Mouse (Mus musculus): ENCODE measurements around the gene Parp8. TPM values are rescaled to one million over a fixed set of nuclear protein-coding genes. Genes with fewer than 3 reads are reported as not detected.

Parp8 gene
- total and polyA plus RNA-seq, 2 experiments from 2014 or later, result 24.5 to 40.0 TPM

DNA sequence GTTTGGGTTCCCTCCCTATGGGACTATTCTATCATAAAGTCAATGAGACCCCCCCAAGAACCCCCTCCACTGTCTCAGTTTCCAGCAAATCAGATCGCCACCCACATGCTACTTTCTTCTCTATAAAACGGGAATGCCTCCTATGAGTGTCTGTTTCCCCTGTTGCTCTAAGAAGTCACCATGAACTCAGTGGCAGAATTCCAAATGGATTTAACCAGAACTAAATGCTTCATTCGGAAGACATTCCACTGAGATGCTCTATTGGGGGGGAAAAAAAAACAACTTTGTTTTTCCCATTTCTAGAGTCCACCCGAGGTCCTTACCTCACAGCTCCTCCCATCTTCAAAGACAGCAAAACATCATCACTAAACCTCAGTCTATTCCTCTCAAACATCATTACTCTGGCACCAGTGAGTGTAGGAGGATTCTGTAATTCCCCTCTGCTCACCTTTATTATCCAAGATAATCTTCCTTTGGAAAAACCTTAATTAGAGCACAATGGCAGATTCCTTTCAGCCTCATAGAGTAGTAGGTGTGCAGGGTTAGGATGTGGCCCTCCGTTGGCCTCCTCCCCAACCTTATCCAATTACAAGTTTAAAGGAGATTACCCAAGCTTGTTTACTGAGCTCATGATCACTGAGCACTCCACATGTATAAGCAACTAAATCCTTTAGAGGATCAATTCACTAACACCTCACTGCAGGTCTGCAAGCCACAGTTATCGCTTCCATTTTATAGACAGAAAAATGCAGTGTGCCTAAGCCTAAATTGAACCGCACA lies 51.1 kb downstream of the Parp8 start:
- Histone ChIP-seq H3K36me3 (ENCODE audit: insufficient read depth, low read length) (no peaks in the 10 kb centered on the region), H3K9ac (replicated peaks; ENCODE audit: low read length, poor library complexity, severe bottlenecking) (no peak overlapping the region), H3K27me3 (ENCODE audit: insufficient read depth, low read length) (no peaks in the 10 kb centered on the region), H3K9me3 (ENCODE audit: low read length) (no peaks in the 10 kb centered on the region), H3K4me3 (ENCODE audit: low read depth, low read length) (no peak overlapping the region), H3K4me2 (ENCODE audit: low read depth, low read length, poor library complexity, severe bottlenecking) (no peak overlapping the region), H3K27ac (ENCODE audit: low read depth, low read length) (no peak overlapping the region), H3K4me1 (ENCODE audit: insufficient read depth, low read length) (no peaks in the 10 kb centered on the region)
- DNase-seq (ENCODE audit: low spot score) (no peak), ATAC-seq (ENCODE audit: low FRiP score) (no peak)
- TF ChIP-seq CTCF (IDR thresholded peaks at IDR 0.05), result no peak
- WGBS, result 67% methylated on average over 7 of the region's 7 CpGs

DNA sequence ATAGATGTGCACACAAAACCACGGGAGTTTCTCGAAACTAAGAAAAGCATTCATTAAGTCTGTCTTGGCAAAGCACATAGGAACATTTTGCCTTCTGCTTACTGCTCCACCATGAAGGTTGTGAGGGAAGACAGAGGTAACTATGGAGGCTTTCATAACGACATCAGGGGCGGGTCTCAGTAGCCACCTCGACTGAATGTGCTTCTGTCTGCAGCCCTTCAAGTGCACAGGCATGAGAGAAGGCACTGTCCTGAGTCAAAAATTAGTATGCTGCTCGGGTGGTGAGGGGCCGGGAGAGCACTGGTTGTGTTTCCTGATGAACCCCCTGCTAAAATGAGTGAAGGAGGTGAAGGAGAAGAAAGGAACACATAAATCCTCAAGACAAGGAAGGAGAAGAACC lies 51.8 kb downstream of the Parp8 start:
- H3K27me3 ChIP-seq (ENCODE audit: insufficient read depth, low read length), result no peaks in the 10 kb centered on the region
- DNase-seq (ENCODE audit: low spot score) (peak; percentile 57), ATAC-seq (ENCODE audit: low FRiP score) (peak; percentile 42; the same call in 1 of the 2 replicates)
- H3K27ac ChIP-seq (ENCODE audit: low read depth, low read length), result no peak overlapping the region
- WGBS, result 78% methylated on average over 7 of the region's 7 CpGs
- no peak for TF ChIP-seq CTCF (IDR thresholded peaks at IDR 0.05)
- no peak overlapping the region for H3K4me2 ChIP-seq (ENCODE audit: low read depth, low read length, poor library complexity, severe bottlenecking)
- no peak overlapping the region for H3K9ac ChIP-seq (replicated peaks; ENCODE audit: low read length, poor library complexity, severe bottlenecking)
- no peaks in the 10 kb centered on the region for H3K9me3 ChIP-seq (ENCODE audit: low read length)
- no peaks in the 10 kb centered on the region for H3K4me1 ChIP-seq (ENCODE audit: insufficient read depth, low read length)
- no peaks in the 10 kb centered on the region for H3K36me3 ChIP-seq (ENCODE audit: insufficient read depth, low read length)
- no peak overlapping the region for H3K4me3 ChIP-seq (ENCODE audit: low read depth, low read length)

DNA sequence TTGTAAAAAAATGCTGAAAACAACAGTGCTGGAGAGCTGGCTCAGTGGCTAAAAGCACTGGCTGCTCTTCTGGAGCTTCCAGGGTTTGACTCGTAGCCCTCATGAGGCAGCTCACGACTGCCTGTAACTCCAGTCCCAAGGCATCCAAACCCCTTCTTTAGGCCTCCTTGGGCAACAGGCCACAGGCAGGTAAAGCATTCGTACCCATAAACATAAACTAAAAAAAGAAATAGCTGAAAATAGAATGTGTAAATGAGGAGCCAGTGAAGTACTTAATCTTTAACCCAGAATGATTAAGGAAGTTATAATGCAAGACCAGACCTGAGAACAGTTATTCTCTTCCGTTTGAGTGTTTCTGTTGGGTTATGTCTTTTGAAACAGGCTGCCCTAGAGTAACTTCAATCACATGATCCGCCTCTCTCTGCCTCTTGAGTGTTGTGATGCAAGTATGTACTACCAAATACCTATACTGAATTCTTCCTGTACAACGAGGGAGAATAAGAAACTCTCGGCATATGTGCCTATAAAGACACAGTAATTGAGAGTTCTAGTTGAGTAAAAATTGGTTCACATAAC lies 53.2 kb downstream of the Parp8 start:
- Histone ChIP-seq H3K4me1 (ENCODE audit: insufficient read depth, low read length) (no peaks in the 10 kb centered on the region), H3K36me3 (ENCODE audit: insufficient read depth, low read length) (no peaks in the 10 kb centered on the region), H3K27me3 (ENCODE audit: insufficient read depth, low read length) (no peaks in the 10 kb centered on the region), H3K9me3 (ENCODE audit: low read length) (no peaks in the 10 kb centered on the region), H3K4me3 (ENCODE audit: low read depth, low read length) (no peak overlapping the region), H3K4me2 (ENCODE audit: low read depth, low read length, poor library complexity, severe bottlenecking) (no peak overlapping the region), H3K9ac (replicated peaks; ENCODE audit: low read length, poor library complexity, severe bottlenecking) (no peak overlapping the region), H3K27ac (ENCODE audit: low read depth, low read length) (no peak overlapping the region)
- no peak for TF ChIP-seq CTCF (IDR thresholded peaks at IDR 0.05)
- DNase-seq (ENCODE audit: low spot score), result no peak
- WGBS, result 89% methylated on average over 7 of the region's 7 CpGs
- no peak for ATAC-seq (ENCODE audit: low FRiP score)

DNA sequence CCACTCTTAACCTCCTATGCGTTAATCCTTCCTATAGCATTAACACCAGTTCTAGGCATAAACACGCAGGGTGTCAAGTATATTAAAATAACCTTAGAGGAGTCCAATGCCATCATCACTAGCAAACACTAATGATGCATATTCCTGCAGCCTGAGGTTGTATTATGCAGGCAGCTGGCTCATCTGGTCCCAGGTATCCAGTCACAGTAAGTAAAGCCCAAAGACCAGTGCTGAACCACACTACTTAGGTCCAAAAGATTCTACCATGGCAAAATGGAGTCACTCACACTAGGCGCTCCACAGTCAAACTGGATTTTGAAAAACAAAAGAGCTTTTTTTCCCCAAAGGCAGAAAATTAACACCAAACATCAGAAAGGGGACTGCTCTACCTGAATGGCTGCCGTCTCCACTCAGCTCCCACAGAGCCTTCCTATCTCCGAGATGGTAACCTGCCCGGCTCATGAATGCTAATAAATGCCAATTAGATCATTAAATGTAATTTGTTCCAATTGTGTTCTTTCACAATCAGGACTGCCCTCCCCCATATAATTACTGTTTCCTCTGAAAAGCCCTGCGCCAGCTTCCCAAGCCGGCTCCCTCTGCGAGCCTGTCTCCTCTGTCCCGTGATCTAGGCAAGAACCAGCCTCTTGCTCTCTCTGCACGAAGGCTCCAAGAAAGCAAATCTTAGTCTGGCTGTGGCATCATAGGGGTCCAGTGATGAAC lies 54.5 kb downstream of the Parp8 start:
- Histone ChIP-seq H3K9ac (replicated peaks; ENCODE audit: low read length, poor library complexity, severe bottlenecking) (no peak overlapping the region), H3K27ac (ENCODE audit: low read depth, low read length) (no peak overlapping the region), H3K4me1 (ENCODE audit: insufficient read depth, low read length) (no peaks in the 10 kb centered on the region), H3K36me3 (ENCODE audit: insufficient read depth, low read length) (no peaks in the 10 kb centered on the region), H3K4me3 (ENCODE audit: low read depth, low read length) (no peak overlapping the region), H3K9me3 (ENCODE audit: low read length) (no peaks in the 10 kb centered on the region), H3K4me2 (ENCODE audit: low read depth, low read length, poor library complexity, severe bottlenecking) (no peak overlapping the region), H3K27me3 (ENCODE audit: insufficient read depth, low read length) (no peaks in the 10 kb centered on the region)
- DNase-seq (ENCODE audit: low spot score) (no peak), ATAC-seq (ENCODE audit: low FRiP score) (no peak)
- WGBS, result 80% methylated on average over 11 of the region's 11 CpGs
- TF ChIP-seq CTCF (IDR thresholded peaks at IDR 0.05), result no peak

DNA sequence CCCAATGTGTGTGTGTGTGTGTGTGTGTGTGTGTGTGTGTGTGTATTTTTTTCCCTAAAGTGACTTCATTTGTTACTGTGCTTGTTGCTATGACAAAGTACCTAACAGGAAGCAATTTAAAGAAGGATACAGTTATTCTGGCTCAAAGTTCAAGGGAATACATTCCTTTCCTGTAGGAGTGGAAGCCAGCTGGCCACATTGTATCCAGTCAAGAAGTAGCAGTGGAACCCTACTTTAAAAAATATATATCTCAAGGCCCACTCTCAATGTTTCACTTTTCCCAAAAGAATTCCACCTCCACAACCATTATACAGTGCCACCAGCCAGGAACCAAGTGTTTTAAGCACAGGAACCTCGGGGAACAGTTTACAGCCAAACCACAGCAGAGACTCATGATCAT lies 55.7 kb downstream of the Parp8 start:
- no peak for ATAC-seq (ENCODE audit: low FRiP score)

DNA sequence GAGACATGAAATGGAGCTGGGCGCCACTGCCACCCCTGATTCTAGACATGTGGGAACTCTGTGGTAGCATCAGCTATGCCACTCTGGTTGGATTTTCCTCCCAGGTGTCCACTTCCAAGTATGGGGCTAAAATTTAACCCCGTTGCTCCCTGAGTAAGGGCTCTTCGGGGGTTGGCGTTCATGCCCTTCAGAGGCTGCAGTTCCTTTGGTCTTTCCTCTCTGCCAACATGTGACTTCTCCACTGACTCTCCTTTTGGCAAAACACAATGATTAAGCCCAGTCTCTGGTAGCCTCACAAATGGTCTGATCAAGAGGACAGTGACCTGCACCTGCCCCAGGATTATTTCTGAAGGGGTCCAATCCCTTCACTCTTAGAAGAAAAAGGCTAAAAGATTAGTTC lies 56.4 kb downstream of the Parp8 start:
- H3K4me3 ChIP-seq (ENCODE audit: low read depth, low read length), result no peak overlapping the region
- DNase-seq (ENCODE audit: low spot score) (no peak), ATAC-seq (ENCODE audit: low FRiP score) (no peak)
- 95% methylated on average over 4 of the region's 4 CpGs for WGBS
- no peaks in the 10 kb centered on the region for H3K4me1 ChIP-seq (ENCODE audit: insufficient read depth, low read length)
- H3K27me3 ChIP-seq (ENCODE audit: insufficient read depth, low read length), result no peaks in the 10 kb centered on the region
- no peak overlapping the region for H3K4me2 ChIP-seq (ENCODE audit: low read depth, low read length, poor library complexity, severe bottlenecking)
- H3K9me3 ChIP-seq (ENCODE audit: low read length), result no peaks in the 10 kb centered on the region
- H3K36me3 ChIP-seq (ENCODE audit: insufficient read depth, low read length), result no peaks in the 10 kb centered on the region
- TF ChIP-seq CTCF (IDR thresholded peaks at IDR 0.05), result no peak
- no peak overlapping the region for H3K9ac ChIP-seq (replicated peaks; ENCODE audit: low read length, poor library complexity, severe bottlenecking)
- no peak overlapping the region for H3K27ac ChIP-seq (ENCODE audit: low read depth, low read length)

More for the DNA sequence above, 55.7 kb downstream of the Parp8 start:
- WGBS, result 89% methylated on average over 1 of the region's 1 CpGs
- H3K4me1 ChIP-seq (ENCODE audit: insufficient read depth, low read length), result no peaks in the 10 kb centered on the region
- H3K27ac ChIP-seq (ENCODE audit: low read depth, low read length), result no peak overlapping the region
- no peaks in the 10 kb centered on the region for H3K9me3 ChIP-seq (ENCODE audit: low read length)
- no peak overlapping the region for H3K4me2 ChIP-seq (ENCODE audit: low read depth, low read length, poor library complexity, severe bottlenecking)
- H3K9ac ChIP-seq (replicated peaks; ENCODE audit: low read length, poor library complexity, severe bottlenecking), result no peak overlapping the region
- no peak for DNase-seq (ENCODE audit: low spot score)
- H3K27me3 ChIP-seq (ENCODE audit: insufficient read depth, low read length), result no peaks in the 10 kb centered on the region
- no peak for TF ChIP-seq CTCF (IDR thresholded peaks at IDR 0.05)
- H3K4me3 ChIP-seq (ENCODE audit: low read depth, low read length), result no peak overlapping the region
- no peaks in the 10 kb centered on the region for H3K36me3 ChIP-seq (ENCODE audit: insufficient read depth, low read length)
